Mouse (Mus musculus) heart, embryonic 14.5 days (tissue): ENCODE results near the gene Acbd3. TPM values are rescaled to one million over a fixed set of nuclear protein-coding genes. Genes with fewer than 3 reads are reported as not detected.

Source experiments
- ATAC-seq: fragments of 200-750 bp; cut with Nextera tagmentation; 2 replicates; pipeline ENCODE4 v1.8.0; 2017; ENCODE audit warnings: low read depth, moderate TSS enrichment; ENCODE audit not compliant: insufficient number of reproducible peaks, insufficient read depth, low FRiP score
- H3K27ac ChIP-seq, 2 experiments: fragments of 200-500 bp in 1 of 2; fragments of 300-500 bp in 1 of 2; sonication (generic) in 1 of 2; replicated peaks in 1 of 2; 2 replicates each; pipeline ENCODE4 v1.5.1; 2012 to 2014; ENCODE audit warnings: low read depth in 2 of 2, low read length in 2 of 2, control low read depth in 1 of 2, mild to moderate bottlenecking in 1 of 2, mixed read lengths in 1 of 2; ENCODE audit not compliant: control insufficient read depth in 1 of 2, insufficient read depth in 1 of 2
- H3K27me3 ChIP-seq: fragments of 300-500 bp; sonication (generic); 2 replicates; pipeline ENCODE4 v1.6.1; 2014; ENCODE audit warnings: mild to moderate bottlenecking, low read length, control low read depth; ENCODE audit not compliant: control insufficient read depth, insufficient read depth
- H3K36me3 ChIP-seq: fragments of 300-500 bp; sonication (generic); 2 replicates; pipeline ENCODE4 v1.6.1; 2014; ENCODE audit warnings: mild to moderate bottlenecking, control low read depth, low read length, mixed read lengths; ENCODE audit not compliant: control insufficient read depth, insufficient read depth
- H3K4me1 ChIP-seq, 2 experiments: fragments of 200-500 bp in 1 of 2; fragments of 300-500 bp in 1 of 2; sonication (generic) in 1 of 2; 2 replicates each; pipeline ENCODE4 v1.6.1; 2012 to 2014; ENCODE audit warnings: low read length in 2 of 2, control low read depth in 1 of 2, mixed read lengths in 1 of 2; ENCODE audit not compliant: control insufficient read depth in 2 of 2, insufficient read depth in 2 of 2
- H3K4me2 ChIP-seq: fragments of 300-500 bp; sonication (generic); 2 replicates; pipeline ENCODE4 v1.6.1; 2014; ENCODE audit warnings: mild to moderate bottlenecking, low read length
- H3K4me3 ChIP-seq, 2 experiments: fragments of 200-500 bp in 1 of 2; fragments of 300-500 bp in 1 of 2; sonication (generic) in 1 of 2; 2 replicates each; pipeline ENCODE4 v1.5.1; 2012 to 2014; ENCODE audit warnings: low read length in 2 of 2, mild to moderate bottlenecking in 2 of 2, control low read depth in 1 of 2, low read depth in 1 of 2, moderate library complexity in 1 of 2; ENCODE audit not compliant: control insufficient read depth in 1 of 2, insufficient read depth in 1 of 2
- H3K9ac ChIP-seq: fragments of 300-500 bp; sonication (generic); 2 replicates; pipeline ENCODE4 v1.6.1; 2014; ENCODE audit warnings: mild to moderate bottlenecking, low read length
- H3K9me3 ChIP-seq: fragments of 300-500 bp; sonication (generic); 2 replicates; pipeline ENCODE4 v1.6.1; 2016; ENCODE audit warnings: low read length, control low read depth; ENCODE audit not compliant: control insufficient read depth
- WGBS: fragments of 180-500 bp; shearing (Covaris S2); extraction: QIAGEN DNeasy Blood & Tissue Kit; methylation state at CpG from one replicate; pipeline ENCODE4 v1.1.7; 2014; 5-methylcytosine and 5-hydroxymethylcytosine counted together
- polyA plus RNA-seq: library from polyadenylated mRNA; unstranded; fragments of >200 nt; fragmentation: Nextera tagmentation; extraction: Ambion mirVana; gene quantifications from 2 replicates; pipeline ENCODE4 v1.2.1, GENCODE M21; 2014

Gene Acbd3
- polyA plus RNA-seq, 1 experiment from 2014 or later = 23.7 TPM

DNA sequence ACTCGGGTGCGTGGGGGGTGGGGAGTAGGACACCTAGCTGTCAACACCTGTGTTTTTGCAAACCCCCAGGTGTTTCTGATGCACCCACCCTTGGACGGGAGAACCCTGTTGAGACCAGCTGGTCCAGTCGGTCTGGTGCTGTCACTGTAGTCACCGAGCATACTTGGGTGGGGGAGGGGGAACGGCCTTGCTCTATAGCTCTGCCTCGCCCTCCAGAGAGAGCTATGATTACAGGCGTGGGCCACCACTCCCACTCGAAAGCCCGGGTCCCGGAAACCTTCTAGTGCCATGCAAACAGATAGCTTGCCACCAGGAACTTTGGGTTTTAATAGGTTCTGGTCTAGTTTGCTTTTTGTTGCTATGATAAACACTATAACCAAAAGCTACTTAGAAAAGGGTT, 36.3 kb downstream of the Acbd3 start:
- Histone ChIP-seq H3K27me3 (peaks cover 12% of the 10 kb centered on the region; the same call in 1 of the 2 replicates), H3K9ac (no peak overlapping the region), H3K27ac (no peak overlapping the region), H3K4me1 (peaks cover 0 to 7% of the 10 kb centered on the region in 2 experiments; a peak in 1 of 4 replicates), H3K4me2 (no peak overlapping the region), H3K4me3 (no peak overlapping the region), H3K9me3 (no peaks in the 10 kb centered on the region), H3K36me3 (no peaks in the 10 kb centered on the region)
- WGBS = 69% methylated on average over 11 of the region's 11 CpGs
- no peak; the same call in 1 of the 2 replicates for ATAC-seq

DNA sequence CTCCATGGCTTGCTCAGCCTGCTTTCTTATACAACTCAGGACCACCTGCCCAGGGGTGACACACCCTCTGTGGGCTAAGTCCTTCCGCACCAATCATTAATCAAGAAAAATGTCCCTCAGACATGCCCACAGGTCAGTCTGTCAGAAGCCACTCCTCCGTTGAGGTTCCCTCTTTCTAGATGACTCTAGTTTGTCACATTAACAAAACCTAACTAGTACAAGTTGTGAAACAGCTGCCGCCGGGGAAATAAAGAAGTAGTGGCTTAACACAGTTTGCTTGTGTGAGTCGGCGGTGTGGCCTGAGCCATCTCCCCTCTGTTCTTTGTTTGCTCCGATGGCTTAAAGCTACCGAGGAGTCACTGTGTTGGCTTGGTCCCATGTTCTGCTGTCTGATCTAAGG, 36.8 kb downstream of the Acbd3 start:
- ATAC-seq = no peak
- WGBS = 73% methylated on average over 8 of the region's 8 CpGs
- H3K27ac ChIP-seq = no peak overlapping the region
- H3K4me1 ChIP-seq = peaks cover 1 to 10% of the 10 kb centered on the region in 2 experiments; a peak in 2 of 4 replicates
- no peak overlapping the region for H3K9ac ChIP-seq
- peaks cover 12% of the 10 kb centered on the region; the same call in 1 of the 2 replicates for H3K27me3 ChIP-seq
- no peaks in the 10 kb centered on the region for H3K36me3 ChIP-seq
- H3K9me3 ChIP-seq = no peaks in the 10 kb centered on the region
- no peak overlapping the region for H3K4me3 ChIP-seq
- no peak overlapping the region for H3K4me2 ChIP-seq

DNA sequence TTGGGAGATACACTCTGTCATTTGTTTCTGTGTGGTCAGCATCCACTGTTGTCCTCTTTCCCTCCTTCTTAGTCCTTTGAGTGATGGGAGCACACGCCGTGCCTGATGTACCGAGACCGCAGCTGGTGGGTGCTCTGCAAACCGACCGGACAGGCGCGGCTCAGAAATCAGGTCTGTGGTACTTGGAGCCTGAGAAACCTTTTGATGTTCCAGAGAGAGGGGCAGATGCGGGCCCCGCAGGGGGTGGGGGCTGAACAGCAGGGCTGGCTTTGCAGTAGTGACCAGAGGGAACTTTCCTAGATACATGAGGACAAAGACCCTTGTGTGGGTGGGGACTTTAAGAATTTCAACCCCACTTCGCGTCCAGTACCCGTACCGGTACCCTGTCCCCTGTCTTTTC, 37.5 kb downstream of the Acbd3 start:
- peak overlapping the region; percentile 97 for H3K4me2 ChIP-seq
- H3K4me3 ChIP-seq = peak overlapping the region; percentile 42 to 46
- peak overlapping the region; percentile 72 for H3K9ac ChIP-seq
- H3K36me3 ChIP-seq = no peaks in the 10 kb centered on the region
- WGBS = 7% methylated on average over 14 of the region's 14 CpGs
- H3K27me3 ChIP-seq = peaks cover 12% of the 10 kb centered on the region; the same call in 1 of the 2 replicates
- no peak for ATAC-seq
- peaks cover 4 to 13% of the 10 kb centered on the region in 2 experiments; a peak in 2 of 4 replicates for H3K4me1 ChIP-seq
- no peak overlapping the region for H3K27ac ChIP-seq
- no peaks in the 10 kb centered on the region for H3K9me3 ChIP-seq

DNA sequence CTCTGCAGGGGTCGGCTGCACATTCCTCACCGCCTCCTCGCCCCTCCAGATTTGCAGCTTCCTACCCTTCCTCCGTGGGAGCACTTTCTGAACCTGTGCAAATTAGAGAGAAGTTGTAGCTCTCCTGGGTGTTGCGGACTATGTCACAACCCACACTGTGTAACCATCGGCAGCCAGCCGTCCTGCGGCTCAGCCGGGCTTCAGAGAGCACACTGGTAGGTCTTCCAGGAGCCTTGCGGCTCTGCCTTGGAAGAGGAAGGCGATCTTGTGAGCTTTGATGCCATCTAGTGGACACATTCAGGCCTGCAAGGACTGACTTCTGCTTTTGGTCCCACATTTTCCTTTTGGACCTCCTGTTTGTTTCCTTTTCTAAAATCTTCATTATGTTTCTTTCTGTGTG, 38.0 kb downstream of the Acbd3 start:
- no peak; the same call in 1 of the 2 replicates for ATAC-seq
- peak overlapping the region; percentile 97 for H3K4me2 ChIP-seq
- H3K4me1 ChIP-seq = peaks cover 4 to 17% of the 10 kb centered on the region in 2 experiments; a peak in 2 of 4 replicates
- peak overlapping the region; percentile 72 for H3K9ac ChIP-seq
- H3K27me3 ChIP-seq = peaks cover 12% of the 10 kb centered on the region; the same call in 1 of the 2 replicates
- 0% methylated on average over 11 of the region's 11 CpGs for WGBS
- peak overlapping the region; percentile 42 to 46 for H3K4me3 ChIP-seq
- H3K27ac ChIP-seq = no peak overlapping the region
- no peaks in the 10 kb centered on the region for H3K36me3 ChIP-seq
- no peaks in the 10 kb centered on the region for H3K9me3 ChIP-seq

DNA sequence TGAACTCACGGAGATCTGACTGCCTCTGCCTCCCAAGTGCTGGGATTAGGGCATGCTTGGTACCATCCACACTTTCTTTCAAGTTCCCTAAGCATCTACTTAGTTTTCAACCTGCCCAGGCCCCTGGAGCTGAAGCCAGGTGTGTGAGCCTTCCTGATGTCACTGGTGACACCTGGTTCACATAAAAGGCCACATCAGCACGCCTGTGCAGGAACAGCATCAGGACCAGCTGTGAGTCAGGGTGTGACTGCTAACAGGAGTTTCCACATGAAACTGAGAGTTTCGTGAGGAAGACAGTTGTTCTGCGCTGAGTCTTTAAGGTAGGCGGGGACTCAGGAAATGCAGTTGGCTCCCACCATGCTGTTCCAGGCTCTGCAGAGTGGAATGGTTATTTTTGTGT, 39.5 kb downstream of the Acbd3 start:
- Histone ChIP-seq H3K27me3 (peaks cover 12% of the 10 kb centered on the region; the same call in 1 of the 2 replicates), H3K4me3 (no peak overlapping the region), H3K4me2 (no peak overlapping the region), H3K36me3 (no peaks in the 10 kb centered on the region), H3K9me3 (no peaks in the 10 kb centered on the region), H3K9ac (no peak overlapping the region), H3K4me1 (peaks cover 4 to 20% of the 10 kb centered on the region in 2 experiments; a peak in 2 of 4 replicates), H3K27ac (no peak overlapping the region)
- ATAC-seq = no peak
- WGBS = 82% methylated on average over 5 of the region's 5 CpGs

DNA sequence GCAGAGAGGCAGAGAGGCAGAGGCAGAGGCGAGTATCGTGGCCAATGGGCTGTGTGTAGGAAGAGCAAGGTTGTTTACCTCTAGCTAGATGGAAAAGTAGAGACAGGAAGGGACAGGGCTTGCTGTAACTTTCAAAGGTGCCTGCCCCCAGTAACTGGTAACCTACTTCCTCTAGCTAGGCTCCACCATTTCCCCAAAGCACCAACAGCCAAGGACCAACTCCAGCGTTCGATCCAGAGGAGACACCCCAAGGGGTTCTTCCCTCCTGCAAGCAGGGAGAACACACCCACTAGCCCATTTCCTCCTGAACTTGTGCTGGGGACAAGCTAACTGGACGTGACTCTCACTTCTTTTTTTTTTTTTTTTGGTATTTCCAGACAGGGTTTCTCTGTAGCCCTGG, 40.7 kb downstream of the Acbd3 start:
- H3K4me3 ChIP-seq = no peak overlapping the region
- H3K4me1 ChIP-seq = peaks cover 5 to 20% of the 10 kb centered on the region in 2 experiments; a peak in 2 of 4 replicates
- H3K9me3 ChIP-seq = no peaks in the 10 kb centered on the region
- no peak overlapping the region for H3K4me2 ChIP-seq
- H3K36me3 ChIP-seq = no peaks in the 10 kb centered on the region
- 54% methylated on average over 5 of the region's 5 CpGs for WGBS
- no peak overlapping the region for H3K27ac ChIP-seq
- H3K27me3 ChIP-seq = peaks cover 12% of the 10 kb centered on the region; the same call in 1 of the 2 replicates
- ATAC-seq = no peak
- H3K9ac ChIP-seq = no peak overlapping the region

DNA sequence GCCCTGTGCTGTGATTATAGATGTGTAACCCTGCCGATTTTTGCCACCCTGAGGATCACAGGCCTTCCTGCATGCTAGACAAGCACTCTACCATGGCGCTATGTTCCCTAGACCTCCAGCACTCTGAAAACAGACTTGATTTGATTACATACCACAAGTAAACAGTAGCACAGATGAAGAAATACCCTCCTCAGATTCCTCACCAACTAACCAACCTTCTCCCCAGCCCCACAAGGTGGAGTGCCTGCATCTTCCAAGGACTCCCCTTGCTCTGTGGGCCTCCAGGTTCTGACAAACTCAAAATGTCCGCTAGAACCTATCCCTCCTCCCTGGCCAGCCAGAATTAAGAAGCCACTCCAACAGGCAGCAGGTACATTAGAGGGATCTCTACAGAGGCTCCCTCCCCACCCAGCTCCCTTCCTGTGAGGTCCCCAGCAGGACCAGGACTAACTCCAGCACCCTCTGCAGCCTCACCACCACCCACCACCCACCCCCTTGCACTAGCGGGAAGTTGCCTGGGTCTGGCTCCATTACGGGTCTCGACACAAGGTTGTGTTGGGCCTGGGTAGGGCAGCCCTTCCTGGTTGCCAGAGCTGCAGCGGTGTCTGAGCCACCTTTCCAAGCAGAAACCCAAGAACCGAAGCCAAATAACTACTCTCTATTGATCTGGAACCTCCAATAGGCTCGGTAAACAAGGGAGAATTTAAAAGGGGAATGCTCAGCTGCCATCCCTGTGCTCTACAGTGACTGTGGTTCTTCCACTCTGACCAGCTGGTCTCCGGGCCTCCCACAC, 41.9 kb downstream of the Acbd3 start:
- H3K36me3 ChIP-seq = no peaks in the 10 kb centered on the region
- H3K4me2 ChIP-seq = peak overlapping the region; percentile 80
- H3K4me3 ChIP-seq = peak overlapping the region; percentile 57 to 59
- ATAC-seq = no peak
- peaks cover 8% of the 10 kb centered on the region; the same call in 1 of the 2 replicates for H3K27me3 ChIP-seq
- H3K4me1 ChIP-seq = peaks cover 8 to 20% of the 10 kb centered on the region in 2 experiments; a peak in 2 of 4 replicates
- 18% methylated on average over 10 of the region's 10 CpGs for WGBS
- peak overlapping the region; percentile 41 to 71 for H3K27ac ChIP-seq
- H3K9me3 ChIP-seq = no peaks in the 10 kb centered on the region
- H3K9ac ChIP-seq = peak overlapping the region; percentile 84
